Mouse (Mus musculus): ENCODE results near the gene Ddx20. TPM values are rescaled to one million over a fixed set of nuclear protein-coding genes. Genes with fewer than 3 reads are reported as not detected.
A peak's percentile ranks its signal among the peaks of the same experiment; 100 is the strongest.

Ddx20 gene
- polyA plus RNA-seq, 1 experiment from 2014 or later, result 27.6 TPM

DNA sequence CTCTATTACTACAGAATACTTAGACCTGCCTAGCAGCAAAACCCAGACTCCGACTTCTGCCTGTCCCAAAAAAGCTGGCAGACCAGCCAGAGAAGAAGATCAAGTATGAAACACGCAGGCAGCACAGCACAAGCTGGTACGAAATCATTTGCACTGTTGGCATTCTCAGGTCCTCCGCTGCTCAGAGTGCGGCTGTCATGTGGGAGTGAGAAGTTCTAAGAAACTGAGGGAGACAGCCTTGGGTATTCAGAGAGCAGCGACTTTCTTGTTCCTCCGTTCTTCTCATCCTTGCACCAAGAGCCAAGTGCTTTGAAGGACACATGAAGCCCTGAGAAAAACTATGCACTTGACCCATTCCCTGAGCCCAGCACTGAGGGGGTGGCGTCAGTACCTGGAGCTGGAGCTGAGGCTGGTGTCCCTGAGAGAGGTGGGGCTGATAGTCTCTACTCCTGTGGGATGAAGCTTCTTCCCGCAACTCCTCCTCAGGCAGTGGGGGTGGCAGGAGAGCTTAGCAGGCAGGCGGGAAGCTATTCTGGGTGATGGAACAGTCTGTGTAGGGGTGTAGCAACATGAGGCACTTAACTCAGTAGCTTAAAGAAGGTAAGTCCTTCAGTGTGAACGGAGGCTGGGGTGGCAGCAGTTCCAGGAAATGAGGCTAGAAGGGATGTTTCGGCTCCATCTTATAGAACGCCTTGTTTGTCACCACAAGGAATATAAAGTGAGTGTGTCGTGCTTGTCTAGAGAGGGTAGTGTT lies 6.1 kb upstream of the Ddx20 start:
- H3K4me2 ChIP-seq (ENCODE audit: low read depth, low read length), result no peak overlapping the region
- H3K4me3 ChIP-seq (ENCODE audit: low read depth, low read length), result no peak overlapping the region
- H3K9me3 ChIP-seq (ENCODE audit: control insufficient read depth, low read length), result no peaks in the 10 kb centered on the region
- H3K9ac ChIP-seq (ENCODE audit: low read depth, low read length), result no peak overlapping the region
- H3K36me3 ChIP-seq (ENCODE audit: control insufficient read depth, insufficient read depth, low read length), result no peaks in the 10 kb centered on the region
- H3K27ac ChIP-seq (replicated peaks; ENCODE audit: low read depth, low read length), result no peak overlapping the region
- H3K27me3 ChIP-seq (replicated peaks; ENCODE audit: control insufficient read depth, insufficient read depth, low read length), result peaks cover 6% of the 10 kb centered on the region; the same call in 1 of the 2 replicates
- H3K4me1 ChIP-seq (ENCODE audit: control insufficient read depth, insufficient read depth, low read length), result peaks cover 9% of the 10 kb centered on the region; the same call in 1 of the 2 replicates
- 69% methylated on average over 14 of the region's 14 CpGs for WGBS
- no peak for DNase-seq (ENCODE audit: low spot score)
- ATAC-seq (ENCODE audit: low read depth), result no peak

DNA sequence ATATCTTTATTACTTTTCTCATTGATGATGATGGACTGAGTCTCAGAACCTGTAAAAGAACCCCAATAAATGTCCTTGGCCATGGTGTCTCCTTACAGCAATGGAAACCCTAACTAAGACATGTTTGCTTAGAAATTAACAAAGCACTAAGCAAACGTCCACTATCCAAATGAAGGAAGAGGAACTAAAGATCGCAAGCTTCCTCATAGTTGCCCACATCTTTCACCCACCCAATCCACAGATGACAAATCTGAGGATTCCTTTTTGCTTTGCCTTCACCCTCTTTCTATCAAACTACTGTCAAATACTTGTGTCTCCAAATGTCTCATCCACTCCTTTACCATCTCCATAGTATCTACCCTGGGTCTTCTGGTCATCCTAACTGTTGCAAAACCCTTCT lies 1.2 kb upstream of the Ddx20 start:
- Histone ChIP-seq H3K9me3 (ENCODE audit: control insufficient read depth, low read length) (no peaks in the 10 kb centered on the region), H3K9ac (ENCODE audit: low read depth, low read length) (no peak overlapping the region), H3K4me2 (ENCODE audit: low read depth, low read length) (peak overlapping the region; percentile 83; the same call in 1 of the 2 replicates), H3K4me1 (ENCODE audit: control insufficient read depth, insufficient read depth, low read length) (peaks cover 8% of the 10 kb centered on the region), H3K36me3 (ENCODE audit: control insufficient read depth, insufficient read depth, low read length) (peaks cover 10% of the 10 kb centered on the region), H3K27ac (replicated peaks; ENCODE audit: low read depth, low read length) (no peak overlapping the region), H3K27me3 (replicated peaks; ENCODE audit: control insufficient read depth, insufficient read depth, low read length) (no peaks in the 10 kb centered on the region), H3K4me3 (ENCODE audit: low read depth, low read length) (no peak overlapping the region)
- DNase-seq (ENCODE audit: low spot score) (no peak), ATAC-seq (ENCODE audit: low read depth) (no peak)
- 83% methylated on average over 2 of the region's 2 CpGs for WGBS

DNA sequence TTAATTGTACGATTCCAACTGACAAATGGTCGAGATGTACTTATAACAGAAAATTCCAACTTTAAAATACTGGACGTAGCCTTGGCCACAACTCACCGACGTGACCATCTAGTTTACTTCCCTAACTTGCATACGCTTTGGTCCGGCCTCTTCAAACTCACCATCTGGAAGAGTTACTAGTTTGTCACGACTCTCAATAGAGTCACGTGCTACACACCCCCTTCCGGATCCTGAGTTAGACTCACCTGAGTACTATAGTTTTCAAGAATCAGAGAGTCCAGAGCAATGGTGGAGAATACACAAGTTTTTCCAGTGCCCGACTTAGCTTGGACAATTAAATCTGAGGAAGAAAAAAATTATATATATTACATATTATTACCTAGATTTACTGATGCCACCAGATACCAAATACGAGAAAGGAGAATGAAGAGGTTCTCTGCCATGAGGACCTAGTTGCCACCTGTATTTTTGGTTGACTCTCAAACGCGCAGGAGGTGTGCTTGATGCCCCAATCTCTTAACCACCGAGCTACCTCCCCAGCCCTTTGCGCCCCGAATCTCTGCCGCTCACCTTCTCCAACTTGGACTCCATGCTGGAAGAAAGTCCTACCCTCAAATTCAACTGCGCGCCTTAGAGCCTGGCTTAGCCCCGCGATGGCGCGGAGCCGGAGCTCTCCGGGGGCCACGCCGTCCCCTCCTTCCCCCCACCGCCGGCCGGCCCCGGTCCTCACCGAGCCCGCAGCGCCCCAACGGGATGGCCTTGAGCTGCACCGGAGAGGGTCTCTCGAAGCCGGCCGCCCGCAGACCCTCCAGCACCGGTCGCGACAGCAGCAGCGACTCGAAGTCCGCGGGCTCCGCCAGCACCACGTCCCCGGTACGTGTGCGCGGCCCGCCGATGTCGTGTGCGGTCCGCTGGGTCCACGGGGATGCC lies 715 bp downstream of the Ddx20 start:
- peak overlapping the region; percentile 77 for H3K27ac ChIP-seq (replicated peaks; ENCODE audit: low read depth, low read length)
- H3K9ac ChIP-seq (ENCODE audit: low read depth, low read length), result peak overlapping the region; percentile 96
- no peaks in the 10 kb centered on the region for H3K9me3 ChIP-seq (ENCODE audit: control insufficient read depth, low read length)
- peaks cover 8% of the 10 kb centered on the region for H3K4me1 ChIP-seq (ENCODE audit: control insufficient read depth, insufficient read depth, low read length)
- peaks cover 26% of the 10 kb centered on the region for H3K36me3 ChIP-seq (ENCODE audit: control insufficient read depth, insufficient read depth, low read length)
- 9% methylated on average over 56 of the region's 60 CpGs for WGBS
- H3K4me3 ChIP-seq (ENCODE audit: low read depth, low read length), result peak overlapping the region; percentile 100
- ATAC-seq (ENCODE audit: low read depth) (no peak), DNase-seq (ENCODE audit: low spot score) (no peak)
- peak overlapping the region; percentile 83 for H3K4me2 ChIP-seq (ENCODE audit: low read depth, low read length)
- no peaks in the 10 kb centered on the region for H3K27me3 ChIP-seq (replicated peaks; ENCODE audit: control insufficient read depth, insufficient read depth, low read length)

DNA sequence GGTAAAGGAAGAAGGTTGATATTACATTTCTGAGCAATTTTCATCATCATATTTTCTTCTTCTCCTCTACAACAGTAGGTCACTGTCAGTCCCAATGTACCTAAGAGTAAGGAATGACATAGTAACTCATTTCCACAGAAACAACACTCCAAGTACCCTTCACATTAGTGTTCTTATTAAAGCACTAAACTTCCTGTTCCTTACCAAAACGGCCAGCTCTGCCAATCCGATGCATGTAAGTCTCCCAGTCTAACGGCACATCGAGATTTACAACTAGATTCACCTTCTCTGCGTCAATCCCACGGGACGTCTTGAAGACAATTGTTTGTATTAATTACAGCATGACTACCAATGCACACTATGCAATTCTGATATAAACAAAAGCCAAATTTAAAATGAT lies 7.0 kb downstream of the Ddx20 start:
- H3K9me3 ChIP-seq (ENCODE audit: control insufficient read depth, low read length), result no peaks in the 10 kb centered on the region
- no peak overlapping the region for H3K4me2 ChIP-seq (ENCODE audit: low read depth, low read length)
- peaks cover 68% of the 10 kb centered on the region for H3K36me3 ChIP-seq (ENCODE audit: control insufficient read depth, insufficient read depth, low read length)
- H3K27ac ChIP-seq (replicated peaks; ENCODE audit: low read depth, low read length), result no peak overlapping the region
- no peak overlapping the region for H3K4me3 ChIP-seq (ENCODE audit: low read depth, low read length)
- ATAC-seq (ENCODE audit: low read depth), result no peak
- WGBS, result 88% methylated on average over 7 of the region's 7 CpGs
- no peaks in the 10 kb centered on the region for H3K27me3 ChIP-seq (replicated peaks; ENCODE audit: control insufficient read depth, insufficient read depth, low read length)
- H3K4me1 ChIP-seq (ENCODE audit: control insufficient read depth, insufficient read depth, low read length), result no peaks in the 10 kb centered on the region
- H3K9ac ChIP-seq (ENCODE audit: low read depth, low read length), result no peak overlapping the region
- no peak for DNase-seq (ENCODE audit: low spot score)

DNA sequence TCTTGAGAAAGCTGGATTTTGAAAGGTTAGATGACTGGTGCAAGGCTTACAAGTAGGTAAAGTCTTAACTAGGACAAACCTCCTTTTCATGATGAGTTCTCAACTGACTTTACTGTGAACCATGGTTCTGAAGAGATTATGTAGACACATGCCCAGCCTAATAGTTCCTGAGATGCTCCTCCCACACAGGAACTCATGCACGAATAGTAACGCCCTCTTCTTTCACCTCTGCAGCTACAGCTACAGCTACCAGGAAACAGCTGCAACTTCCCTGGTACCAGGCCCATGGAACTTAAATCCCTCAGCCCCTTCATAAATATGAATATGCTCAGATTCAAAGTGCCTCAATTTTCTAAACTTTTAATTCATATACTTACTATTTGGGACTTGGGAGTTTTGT lies 11.4 kb downstream of the Ddx20 start:
- WGBS, result 59% methylated on average over 2 of the region's 2 CpGs
- no peak for ATAC-seq (ENCODE audit: low read depth)
- no peak for DNase-seq (ENCODE audit: low spot score)

DNA sequence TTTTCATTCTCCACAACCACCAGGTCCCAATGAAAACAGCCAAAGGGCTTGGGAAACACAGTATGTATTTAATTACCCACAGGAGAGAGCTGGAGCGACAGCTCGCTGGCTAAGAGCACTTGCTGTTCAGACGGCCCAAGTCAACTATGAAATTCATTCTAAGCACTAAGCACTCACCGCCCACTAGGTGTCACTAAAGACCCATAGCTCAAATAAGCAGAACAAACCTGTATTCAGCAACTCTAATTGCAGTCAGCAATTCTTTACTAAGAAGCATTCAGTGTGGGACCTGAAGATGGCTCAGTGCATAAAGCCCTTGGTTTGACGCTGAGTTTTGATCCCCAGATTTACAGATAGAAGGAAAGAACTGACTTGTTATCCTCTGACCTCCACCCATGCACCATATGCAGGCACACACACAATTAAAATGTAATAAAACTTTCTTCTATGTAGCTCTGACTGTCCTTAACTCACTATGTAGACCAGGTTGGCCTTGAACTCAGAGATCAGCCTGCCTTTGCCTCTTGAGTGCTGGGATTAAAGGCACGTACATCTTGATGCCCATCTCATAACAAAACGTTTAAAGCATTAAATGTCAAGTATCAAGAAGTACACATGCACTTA lies 12.7 kb downstream of the Ddx20 start:
- 16% methylated on average over 7 of the region's 7 CpGs for WGBS
- H3K27ac ChIP-seq (replicated peaks; ENCODE audit: low read depth, low read length), result no peak overlapping the region

More for the DNA sequence above, 11.4 kb downstream of the Ddx20 start:
- Histone ChIP-seq H3K27me3 (replicated peaks; ENCODE audit: control insufficient read depth, insufficient read depth, low read length) (no peaks in the 10 kb centered on the region), H3K9ac (ENCODE audit: low read depth, low read length) (no peak overlapping the region), H3K4me1 (ENCODE audit: control insufficient read depth, insufficient read depth, low read length) (no peaks in the 10 kb centered on the region), H3K4me3 (ENCODE audit: low read depth, low read length) (no peak overlapping the region), H3K4me2 (ENCODE audit: low read depth, low read length) (no peak overlapping the region), H3K36me3 (ENCODE audit: control insufficient read depth, insufficient read depth, low read length) (peaks cover 37% of the 10 kb centered on the region), H3K9me3 (ENCODE audit: control insufficient read depth, low read length) (no peaks in the 10 kb centered on the region), H3K27ac (replicated peaks; ENCODE audit: low read depth, low read length) (no peak overlapping the region)

DNA sequence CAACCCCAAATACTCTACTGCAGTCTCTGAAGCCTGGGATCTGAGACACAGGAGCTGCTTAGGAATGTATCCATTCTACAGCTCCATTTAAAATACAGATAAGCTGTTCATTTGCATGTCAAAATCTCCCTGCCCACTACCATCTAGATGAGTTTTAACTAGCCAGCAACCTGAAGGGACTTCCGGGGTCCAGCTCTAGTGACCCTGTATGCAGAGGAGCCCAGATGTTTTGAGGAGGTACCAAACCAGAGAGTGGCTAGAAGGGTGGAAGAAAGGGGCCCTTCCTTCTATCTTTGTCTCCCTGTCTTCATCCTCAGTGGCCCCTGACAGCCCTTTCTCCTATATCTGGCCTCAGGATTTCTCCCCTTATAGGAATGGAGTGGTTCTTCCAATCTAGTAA lies 16.6 kb downstream of the Ddx20 start:
- Histone ChIP-seq H3K4me2 (ENCODE audit: low read depth, low read length) (no peak overlapping the region), H3K27ac (replicated peaks; ENCODE audit: low read depth, low read length) (no peak overlapping the region), H3K4me1 (ENCODE audit: control insufficient read depth, insufficient read depth, low read length) (no peaks in the 10 kb centered on the region), H3K36me3 (ENCODE audit: control insufficient read depth, insufficient read depth, low read length) (no peaks in the 10 kb centered on the region), H3K27me3 (replicated peaks; ENCODE audit: control insufficient read depth, insufficient read depth, low read length) (no peaks in the 10 kb centered on the region), H3K9ac (ENCODE audit: low read depth, low read length) (no peak overlapping the region), H3K4me3 (ENCODE audit: low read depth, low read length) (no peak overlapping the region), H3K9me3 (ENCODE audit: control insufficient read depth, low read length) (no peaks in the 10 kb centered on the region)
- ATAC-seq (ENCODE audit: low read depth) (no peak), DNase-seq (ENCODE audit: low spot score) (no peak)
- 89% methylated on average over 1 of the region's 1 CpGs for WGBS

More for the DNA sequence above, 12.7 kb downstream of the Ddx20 start:
- no peaks in the 10 kb centered on the region for H3K27me3 ChIP-seq (replicated peaks; ENCODE audit: control insufficient read depth, insufficient read depth, low read length)
- peaks cover 26% of the 10 kb centered on the region for H3K36me3 ChIP-seq (ENCODE audit: control insufficient read depth, insufficient read depth, low read length)
- no peaks in the 10 kb centered on the region for H3K9me3 ChIP-seq (ENCODE audit: control insufficient read depth, low read length)
- H3K4me3 ChIP-seq (ENCODE audit: low read depth, low read length), result no peak overlapping the region
- no peak overlapping the region for H3K9ac ChIP-seq (ENCODE audit: low read depth, low read length)
- ATAC-seq (ENCODE audit: low read depth) (peak; percentile 71), DNase-seq (ENCODE audit: low spot score) (peak; percentile 93)
- H3K4me2 ChIP-seq (ENCODE audit: low read depth, low read length), result no peak overlapping the region
- no peaks in the 10 kb centered on the region for H3K4me1 ChIP-seq (ENCODE audit: control insufficient read depth, insufficient read depth, low read length)

DNA sequence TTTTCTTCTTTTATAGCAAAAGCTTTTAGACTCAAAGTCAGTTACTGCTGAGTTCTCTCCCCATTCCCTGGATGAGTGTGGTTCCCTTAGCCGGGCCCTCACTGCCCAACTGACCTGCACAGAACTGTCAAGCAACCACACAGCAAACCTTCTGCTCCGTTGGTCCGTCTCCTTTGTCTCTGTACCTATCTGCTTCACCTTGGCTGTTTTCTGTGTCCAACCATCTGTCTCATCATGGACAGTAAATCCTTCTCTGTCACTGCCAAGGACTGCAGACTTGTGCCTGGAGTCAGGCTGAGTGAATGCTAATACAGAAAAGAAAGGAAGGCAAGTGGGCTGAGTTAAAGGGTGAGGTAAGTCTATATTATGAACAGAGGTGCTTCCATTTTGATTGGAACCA lies 17.6 kb downstream of the Ddx20 start:
- no peaks in the 10 kb centered on the region for H3K36me3 ChIP-seq (ENCODE audit: control insufficient read depth, insufficient read depth, low read length)
- H3K9ac ChIP-seq (ENCODE audit: low read depth, low read length), result no peak overlapping the region
- no peak overlapping the region for H3K27ac ChIP-seq (replicated peaks; ENCODE audit: low read depth, low read length)
- no peaks in the 10 kb centered on the region for H3K9me3 ChIP-seq (ENCODE audit: control insufficient read depth, low read length)
- H3K4me1 ChIP-seq (ENCODE audit: control insufficient read depth, insufficient read depth, low read length), result no peaks in the 10 kb centered on the region
- H3K4me3 ChIP-seq (ENCODE audit: low read depth, low read length), result no peak overlapping the region
- no peak overlapping the region for H3K4me2 ChIP-seq (ENCODE audit: low read depth, low read length)
- 89% methylated on average over 3 of the region's 3 CpGs for WGBS
- no peak for ATAC-seq (ENCODE audit: low read depth)
- DNase-seq (ENCODE audit: low spot score), result no peak
- H3K27me3 ChIP-seq (replicated peaks; ENCODE audit: control insufficient read depth, insufficient read depth, low read length), result no peaks in the 10 kb centered on the region
